Mouse (Mus musculus) G1E (cell line): Measurements from ENCODE around the gene Tbcb.
"Not testable (repeated sequence)": the region's sequence is repeated elsewhere in the genome, so short reads cannot be mapped to it uniquely, and the experiment has no call there.

Experiments
- CTCF ChIP-seq: IDR thresholded peaks from 2 replicates; pipeline ENCODE4 v1.5.1; 2012; ENCODE audit warnings: low read depth, low read length, inconsistent platforms, mixed read lengths
- GATA1 ChIP-seq: IDR thresholded peaks from 2 replicates; pipeline ENCODE4 v1.6.1; 2012; ENCODE audit warnings: borderline replicate concordance, low read length, inconsistent platforms, mixed read lengths

DNA sequence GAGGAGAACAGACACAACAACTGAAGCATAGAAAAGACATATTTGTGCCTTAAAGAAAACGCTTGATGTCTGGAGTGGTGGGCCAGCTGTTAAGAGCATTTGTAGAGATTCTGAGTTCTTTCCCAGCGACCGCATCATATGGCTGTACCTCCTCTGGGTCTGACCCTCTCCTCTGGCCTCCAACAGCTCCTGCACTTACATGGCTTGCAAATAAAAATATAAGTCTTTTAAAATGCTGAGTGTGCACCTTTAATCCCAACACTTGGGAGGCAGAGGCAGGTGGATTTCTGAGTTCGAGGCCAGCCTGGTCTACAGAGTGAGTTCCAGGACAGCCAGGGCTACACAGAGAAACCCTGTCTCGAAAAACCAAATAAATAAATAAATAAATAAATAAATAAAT lies 31.4 kb downstream of the Tbcb start:
- TF ChIP-seq CTCF, GATA1: not testable (repeated sequence)
